Comparison of ENCODE assay signal across 9 mouse cellular contexts in genomic region chr1:162857766-162858747, GRCm38 (mm10). TPM values are rescaled to one million over a fixed set of nuclear protein-coding genes. Genes with fewer than 3 reads are reported as not detected.
DNase-seq lines count a peak whose midpoint lies in the region; ATAC-seq and TF ChIP-seq lines count a peak whose summit lies in the region.
"Had no signal": no experiment of that assay in that cellular context is flagged by ENCODE, and none has a peak within 500 bp of the region (broad histone marks: within the 10 kb centered on the region; RNA-seq: fewer than 3 reads in every experiment).

No protein-coding gene starts in this region.

- TF ChIP-seq CTCF in lung, adult 2 months (IDR thresholded peaks at IDR 0.05; ENCODE audit: insufficient read depth, low read length) = no peak
- TF ChIP-seq CTCF in olfactory bulb, adult 2 months (IDR thresholded peaks at IDR 0.05; ENCODE audit: insufficient read depth, low read depth, low read length) = no peak

- DNase-seq in lung, adult 2 months = no peak
- no peak for DNase-seq in lung, postnatal 25 days (ENCODE audit: low spot score)
- DNase-seq in kidney, postnatal 10 days = peak; percentile 56
- no peak for DNase-seq in yolk sac, embryonic 10.5 days (ENCODE audit: low spot score)
- DNase-seq in left cerebral cortex, postnatal 4 days = no peak
- DNase-seq in ovary, adult 18-20 months (ENCODE audit: low spot score) = no peak

- H3K4me1 ChIP-seq in lung, adult 2 months (ENCODE audit: control insufficient read depth, insufficient read depth, low read length) = peaks cover 16% of the 10 kb centered on the region
- peaks cover 12% of the 10 kb centered on the region; the same call in 1 of the 2 replicates for H3K4me1 ChIP-seq in forebrain, embryonic 15.5 days
- H3K4me1 ChIP-seq in olfactory bulb, adult 2 months (ENCODE audit: control insufficient read depth, insufficient read depth, low read length) = no peaks in the 10 kb centered on the region

- peak overlapping the region; percentile 34 for H3K4me2 ChIP-seq in forebrain, embryonic 15.5 days (replicated peaks)

- no peak overlapping the region for H3K9ac ChIP-seq in forebrain, embryonic 15.5 days (replicated peaks)

- peak overlapping the region; percentile 20 for H3K4me3 ChIP-seq in lung, adult 2 months (replicated peaks; ENCODE audit: extremely low read depth, low read depth, low read length)
- H3K4me3 ChIP-seq in forebrain, embryonic 15.5 days = 0 out of 2 replicates have a peak overlapping the region, but pooled peaks have one; percentile 13
- peak overlapping the region; percentile 46; the same call in 1 of the 2 replicates for H3K4me3 ChIP-seq in olfactory bulb, adult 2 months (ENCODE audit: insufficient read depth, low read depth, low read length)

- no peaks in the 10 kb centered on the region for H3K36me3 ChIP-seq in forebrain, embryonic 15.5 days

- no peaks in the 10 kb centered on the region for H3K9me3 ChIP-seq in forebrain, embryonic 15.5 days

- no peak for TF ChIP-seq POLR2A in lung, adult 2 months (IDR thresholded peaks at IDR 0.05; ENCODE audit: borderline replicate concordance, extremely low read depth, low read depth, low read length)
- no peak for TF ChIP-seq POLR2A in olfactory bulb, adult 2 months (IDR thresholded peaks at IDR 0.05; ENCODE audit: insufficient read depth, low read depth, low read length)

- ATAC-seq in forebrain, embryonic 15.5 days (replicated peaks) = peak; percentile 55

- intact Hi-C loops in left cerebral cortex, postnatal 4 days (cut with DNase I) = no loop called here

- no peaks in the 10 kb centered on the region for H3K27me3 ChIP-seq in forebrain, embryonic 15.5 days

- peak overlapping the region; percentile 50 for H3K27ac ChIP-seq in forebrain, embryonic 15.5 days (replicated peaks)
- H3K27ac ChIP-seq in olfactory bulb, adult 2 months (ENCODE audit: insufficient read depth, low read depth, low read length) = peak overlapping the region; percentile 60; the same call in 1 of the 2 replicates

- 65% methylated on average over 17 of the region's 18 CpGs for WGBS in lung, adult 2 months
- 50% methylated on average over 18 of the region's 18 CpGs for WGBS in forebrain, embryonic 15.5 days
- 35% methylated on average over 18 of the region's 18 CpGs for WGBS in olfactory bulb, adult 2 months

RNA-seq across cellular contexts. Expression of gene Fmo1, which starts 8.4 kb away (rescaled TPM):
- polyA plus RNA-seq in lung, adult 2 months (2012; rRNA removed) = 173 and 219 TPM in 2 replicates
- polyA plus RNA-seq in forebrain, embryonic 15.5 days (2015; fragmentation: Nextera tagmentation; extraction: Ambion mirVana) = 15.3 and 16.1 TPM in 2 replicates
- not detected in 2 replicates for polyA plus RNA-seq in olfactory bulb, adult 2 months (2012; ENCODE audit: insufficient read depth, insufficient read length, low replicate concordance, missing spikeins)
- total RNA-seq in left cerebral cortex, postnatal 4 days (2021) = 10 to 100 TPM; 28.6 to 30.7 TPM

RNA-seq across cellular contexts. Expression of gene Fmo2, which starts 40.5 kb away (rescaled TPM):
- 147 and 240 TPM in 2 replicates for polyA plus RNA-seq in lung, adult 2 months (2012; rRNA removed)
- 0.14 TPM in 1 of 2 replicates, not detected in the other for polyA plus RNA-seq in forebrain, embryonic 15.5 days (2015; fragmentation: Nextera tagmentation; extraction: Ambion mirVana)
- polyA plus RNA-seq in olfactory bulb, adult 2 months (2012; ENCODE audit: insufficient read depth, insufficient read length, low replicate concordance, missing spikeins) = not detected in 2 replicates
- total RNA-seq in left cerebral cortex, postnatal 4 days (2021) = under 1 TPM; 0.28 TPM
- total RNA-seq: MEL had no signal

RNA-seq across cellular contexts. Expression of gene Fmo4, which starts 44.3 kb away (rescaled TPM):
- 1.7 and 2.4 TPM in 2 replicates for polyA plus RNA-seq in lung, adult 2 months (2012; rRNA removed)
- 0.10 TPM in 1 of 2 replicates, not detected in the other for polyA plus RNA-seq in forebrain, embryonic 15.5 days (2015; fragmentation: Nextera tagmentation; extraction: Ambion mirVana)
- not detected in 2 replicates for polyA plus RNA-seq in olfactory bulb, adult 2 months (2012; ENCODE audit: insufficient read depth, insufficient read length, low replicate concordance, missing spikeins)
- total RNA-seq in left cerebral cortex, postnatal 4 days (2021) = not detected
- total RNA-seq: MEL had no signal

Comparison
In these comparisons a context has a peak if more than half of its experiments do, and no peak if none do; other contexts are left out.
1. RNA of gene Fmo2, which starts 40.5 kb away (polyA plus RNA-seq): 147 to 240 TPM in lung, adult 2 months; 0.14 TPM in forebrain, embryonic 15.5 days and not detected in olfactory bulb, adult 2 months; every median in the first group is over 100 times any median in the second.
2. Peak in every context shown above with its lines, with median percentiles within 50 percentile points of each other: H3K4me3 ChIP-seq.